Mouse (Mus musculus): ENCODE results near the gene Uvssa.

Gene Uvssa

GRCm38 (mm10) chr5:33442927-33443710 is 64.8 kb downstream of the Uvssa start:
- DNase-seq (ENCODE audit: low read depth, low spot score), result peak; percentile 33

- DNase-seq (ENCODE audit: low read depth, low spot score), result no peak
These were observed 65.4 kb downstream of the Uvssa start for GRCm38 (mm10) chr5:33443794-33444193.

GRCm38 (mm10) chr5:33455737-33456136 is 77.4 kb downstream of the Uvssa start:
- no peak for DNase-seq (ENCODE audit: low read depth, low spot score)

DNA sequence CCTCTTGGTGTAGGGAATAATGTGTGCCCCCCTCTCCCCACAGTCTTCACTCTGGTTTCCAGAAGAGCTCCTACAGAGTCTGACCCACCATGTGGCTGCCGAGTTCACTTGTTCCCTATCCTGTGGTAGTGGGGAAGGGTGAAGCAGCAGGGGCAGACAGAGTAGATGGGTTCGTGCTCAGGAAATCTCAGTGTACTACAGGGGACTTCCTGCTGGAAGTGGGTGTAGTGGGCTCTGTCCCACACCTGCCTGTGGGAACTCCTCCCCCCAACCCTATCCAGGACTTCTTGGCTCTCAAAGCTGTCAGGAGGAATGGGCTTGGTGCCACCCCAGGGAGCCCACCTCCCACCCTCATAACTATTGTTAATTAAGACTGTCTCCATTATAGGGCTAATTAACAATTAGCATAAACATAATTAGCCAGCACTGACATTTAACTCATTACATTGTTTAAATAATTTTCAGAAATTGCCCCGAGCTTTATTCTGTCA is 79.8 kb downstream of the Uvssa start:
- no peak for DNase-seq (ENCODE audit: low read depth, low spot score)

DNA sequence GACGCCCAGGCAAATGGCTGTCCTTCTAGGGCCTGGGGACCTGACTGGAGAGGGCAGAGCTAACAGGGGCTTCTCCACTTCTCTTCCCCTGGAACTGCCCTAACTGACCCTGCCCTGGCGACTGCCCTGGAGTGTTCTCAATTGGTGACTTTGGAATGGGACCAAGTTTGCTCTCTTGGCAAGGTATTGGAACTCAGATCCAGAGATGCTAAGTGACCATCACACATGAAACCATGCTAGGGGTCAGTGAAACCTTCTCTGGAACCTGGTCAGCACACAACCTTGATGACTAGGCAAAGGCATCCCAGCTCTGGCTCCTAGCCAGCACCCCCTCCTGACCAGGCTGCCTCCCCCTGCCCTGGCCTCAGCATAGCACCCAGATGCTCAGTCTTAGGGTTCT is 80.8 kb downstream of the Uvssa start:
- DNase-seq (ENCODE audit: low read depth, low spot score), result no peak

DNA sequence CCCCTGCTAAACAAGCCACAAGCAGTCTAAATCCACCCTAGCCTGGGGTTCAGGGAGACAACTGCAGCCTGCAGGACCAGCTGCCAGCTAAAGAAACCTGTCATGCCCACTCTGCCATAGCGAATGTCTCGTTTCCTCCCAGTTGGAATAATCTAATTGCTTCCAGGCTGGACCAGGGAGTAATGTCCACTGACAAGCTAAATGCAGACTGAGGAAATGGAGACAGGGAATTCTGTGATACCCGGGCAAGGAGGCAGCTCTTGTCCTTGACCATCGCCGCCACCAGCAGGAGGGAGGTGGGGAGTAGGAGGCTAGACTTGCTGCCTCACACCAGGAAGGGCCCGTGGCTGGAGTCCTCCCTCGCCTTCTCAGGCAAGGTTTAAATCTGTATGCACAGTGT is 86.0 kb downstream of the Uvssa start:
- DNase-seq (ENCODE audit: low read depth, low spot score), result no peak

DNA sequence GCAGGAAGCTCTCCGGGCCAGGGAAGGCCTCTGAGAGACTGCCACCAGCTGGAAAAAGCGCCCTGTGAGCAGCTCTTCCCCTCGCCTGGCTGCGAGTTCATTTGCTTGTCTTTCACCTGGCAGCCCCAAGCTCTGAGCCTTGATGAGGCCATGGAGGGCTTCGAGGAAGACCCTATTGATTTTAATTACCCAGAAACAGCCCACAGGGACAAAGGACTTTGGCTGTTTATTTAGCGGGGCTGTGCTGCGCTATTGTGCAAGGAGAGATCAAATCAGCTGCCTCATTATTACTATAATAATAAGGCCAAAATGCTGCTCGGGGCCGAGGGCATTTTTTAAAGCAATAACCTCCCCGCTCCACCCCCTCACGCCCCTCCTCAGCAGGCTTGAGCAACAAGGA is 87.1 kb downstream of the Uvssa start:
- DNase-seq (ENCODE audit: low read depth, low spot score), result no peak

All from R1 (cell line).